Mouse (Mus musculus): ENCODE data around the gene Olfr477.
"Not testable (repeated sequence)": the region's sequence is repeated elsewhere in the genome, so short reads cannot be mapped to it uniquely, and the experiment has no call there.

The Olfr477 gene

DNA sequence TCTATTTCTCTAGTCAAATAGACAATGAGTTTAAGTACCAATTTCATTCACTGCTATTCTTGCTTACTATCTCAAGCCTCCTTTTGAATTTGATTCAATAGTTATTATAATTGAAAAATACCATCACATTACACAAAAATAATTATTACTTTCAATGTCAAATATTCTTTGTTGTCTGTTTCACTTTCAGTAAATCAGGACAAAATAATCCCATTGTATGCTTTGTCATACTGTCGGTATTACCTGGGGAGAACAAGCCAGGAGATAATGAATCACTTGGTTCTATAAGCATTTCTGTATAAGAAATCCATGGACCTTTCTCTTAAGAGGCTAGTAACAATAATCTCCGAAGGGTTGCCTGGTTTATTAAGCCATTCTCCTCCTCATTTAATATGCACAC lies at the start of gene Olfr477:
Olfr477 (plus strand) TSS at position 301 of the 400 bp plus-strand sequence.
- DNase-seq (ENCODE audit: low spot score in 2 of 2), result no peak

DNA sequence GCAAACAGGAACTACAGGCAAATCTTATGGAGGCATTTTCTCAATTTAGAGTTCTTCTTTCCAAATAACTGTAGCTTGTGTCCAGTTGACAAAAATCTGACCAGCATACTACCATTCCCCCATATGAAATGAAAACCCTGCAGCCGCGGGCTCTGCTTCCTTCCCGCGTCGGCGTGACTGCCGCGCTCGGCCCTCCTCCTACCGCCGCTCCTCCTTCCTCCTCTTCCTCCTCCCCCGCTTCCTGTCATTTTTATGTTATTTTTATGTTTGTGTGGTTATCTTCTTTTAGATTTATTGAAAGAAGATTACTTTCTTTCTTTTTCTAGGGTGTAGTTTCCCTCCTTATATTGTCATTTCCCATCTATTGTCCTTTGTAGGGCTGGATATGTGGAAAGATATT lies 34.0 kb upstream of the Olfr477 start:
- DNase-seq (ENCODE audit: low spot score in 2 of 2), result not testable (repeated sequence)

DNA sequence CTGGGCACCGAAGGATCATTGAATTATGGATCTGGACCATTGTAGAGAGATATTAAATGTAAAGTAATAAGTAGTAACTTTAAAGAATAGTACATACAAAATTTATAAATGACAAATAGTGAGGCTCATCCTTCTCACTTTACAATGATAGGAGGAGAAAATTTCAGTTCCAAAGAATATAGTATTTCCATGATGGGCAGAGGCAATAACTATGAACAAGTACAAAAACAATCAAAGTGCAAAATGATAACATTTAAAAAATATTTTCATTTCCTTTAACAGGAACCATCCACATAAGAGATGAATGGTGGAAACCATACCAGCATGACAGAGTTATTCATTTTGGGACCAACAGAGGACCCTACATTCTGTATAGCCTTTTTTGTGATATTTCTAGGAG lies 32.1 kb upstream of the Olfr477 start, which contains the start of gene Olfr474:
Olfr474 (plus strand) TSS at position 301 of the 400 bp plus-strand sequence.
- DNase-seq (ENCODE audit: low spot score in 2 of 2), result no peak

DNA sequence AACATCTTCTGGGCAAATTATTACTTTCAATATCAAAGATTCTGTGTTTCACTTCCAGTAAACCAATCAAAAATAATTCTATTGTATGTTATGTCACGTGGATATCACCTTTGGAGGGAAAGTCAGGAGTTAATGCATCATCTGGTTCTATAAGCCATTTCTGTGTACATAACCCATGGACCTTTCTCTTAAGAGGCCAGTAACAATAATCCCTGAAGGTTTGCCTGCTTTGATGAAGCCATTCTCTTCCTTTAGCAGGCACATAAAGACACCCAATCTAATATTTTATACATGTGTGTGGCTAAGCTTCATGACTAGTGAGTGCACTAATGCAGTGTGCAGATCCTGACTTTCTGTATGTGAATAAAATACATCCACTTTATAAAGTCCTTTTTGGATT lies 22.0 kb upstream of the Olfr477 start, which contains the start of gene Olfr476:
Olfr476 (plus strand) TSS at position 301 of the 400 bp plus-strand sequence.
- DNase-seq (ENCODE audit: low spot score in 2 of 2), result no peak

DNA sequence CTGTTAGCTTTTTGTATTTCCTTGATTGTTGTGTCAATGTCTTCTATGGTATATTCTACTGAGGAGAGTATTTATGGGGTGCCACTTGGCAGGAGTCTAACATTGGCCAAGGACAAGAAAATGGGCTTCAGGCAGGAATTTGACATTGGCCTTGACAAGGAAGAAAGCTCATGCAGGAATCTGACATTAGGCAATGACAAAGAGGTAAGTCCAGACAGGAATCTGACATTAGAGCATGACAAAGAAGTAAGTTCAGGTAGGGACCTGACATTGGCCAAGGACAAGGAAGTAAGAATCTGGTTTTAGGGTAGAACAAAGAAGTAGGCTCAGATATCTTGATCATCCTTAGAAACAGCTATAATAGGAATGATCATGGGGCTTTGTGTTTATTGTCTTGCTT lies 27.8 kb downstream of the Olfr477 start:
- not testable (repeated sequence) for DNase-seq (ENCODE audit: low spot score in 2 of 2)

DNA sequence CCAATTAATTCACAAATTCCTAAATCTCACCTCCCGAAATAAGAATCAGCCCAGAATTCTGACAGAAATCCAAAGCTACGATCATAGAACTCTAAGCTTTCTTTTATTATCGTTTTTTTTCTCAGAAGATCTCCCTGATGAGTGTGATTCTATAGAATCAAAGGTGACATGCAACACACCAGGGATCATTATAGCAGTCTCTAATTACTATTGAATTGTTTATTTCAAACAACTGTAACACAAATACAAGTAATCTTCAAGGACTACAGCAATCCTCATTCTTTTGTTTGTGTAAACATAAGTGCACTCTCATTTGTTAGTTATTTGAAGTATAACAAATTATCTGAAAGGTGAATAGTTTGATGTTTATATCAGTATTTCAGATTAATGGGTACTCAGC lies 47.4 kb downstream of the Olfr477 start, which contains the start of gene Olfr478:
Olfr478 (minus strand) TSS at position 101 of the 400 bp plus-strand sequence.
- DNase-seq (ENCODE audit: low spot score in 2 of 2), result no peak

Measured in spleen, postnatal 36 days (tissue).